ENCODE assay signal across 20 mouse cellular contexts in the genomic region with DNA sequence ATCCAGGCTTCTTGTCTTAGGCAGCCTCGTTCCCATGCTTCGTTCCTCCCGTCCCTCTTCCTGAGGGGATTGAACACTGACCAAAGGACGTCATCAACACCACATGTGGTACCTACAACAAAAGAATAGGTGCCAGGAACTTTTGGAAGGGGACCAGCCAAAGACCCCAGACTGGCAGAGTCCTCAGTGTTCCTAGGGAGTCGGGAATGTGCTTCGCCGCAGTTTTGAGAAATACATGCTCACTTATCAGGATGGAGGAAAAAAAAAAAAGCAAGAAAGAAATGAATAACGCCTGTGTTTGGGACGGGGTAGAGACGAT. TPM values are rescaled to one million over a fixed set of nuclear protein-coding genes. Genes with fewer than 3 reads are reported as not detected.
DNase-seq lines count a peak whose midpoint lies in the region; ATAC-seq and TF ChIP-seq lines count a peak whose summit lies in the region.
"Had no signal": no experiment of that assay in that cellular context is flagged by ENCODE, and none has a peak within 500 bp of the region (broad histone marks: within the 10 kb centered on the region; RNA-seq: fewer than 3 reads in every experiment).

No protein-coding gene starts in this region.

- no peaks in the 10 kb centered on the region for H3K36me3 ChIP-seq in forebrain, embryonic 16.5 days (ENCODE audit: control insufficient read depth, insufficient read depth)
- no peaks in the 10 kb centered on the region for H3K36me3 ChIP-seq in forebrain, embryonic 15.5 days
- no peaks in the 10 kb centered on the region for H3K36me3 ChIP-seq in midbrain, embryonic 14.5 days (ENCODE audit: control insufficient read depth, insufficient read depth, low read length)
- H3K36me3 ChIP-seq in midbrain, embryonic 15.5 days (replicated peaks) = no peaks in the 10 kb centered on the region
- no peaks in the 10 kb centered on the region for H3K36me3 ChIP-seq in limb, embryonic 10.5 days
- H3K36me3 ChIP-seq: embryonic facial prominence, embryonic 13.5 days; heart, embryonic 12.5 days; hindbrain, embryonic 12.5 days; intestine, embryonic 15.5 days; limb, embryonic 13.5 days; liver, embryonic 15.5 days had no signal

- no peak overlapping the region; the same call in 1 of the 2 replicates for H3K4me2 ChIP-seq in forebrain, embryonic 16.5 days (ENCODE audit: low read length)
- no peak overlapping the region for H3K4me2 ChIP-seq in forebrain, embryonic 15.5 days (replicated peaks)
- no peak overlapping the region for H3K4me2 ChIP-seq in midbrain, embryonic 14.5 days (ENCODE audit: low read length)
- H3K4me2 ChIP-seq in midbrain, embryonic 15.5 days = no peak overlapping the region
- H3K4me2 ChIP-seq: intestine, embryonic 15.5 days; liver, embryonic 15.5 days had no signal

- ATAC-seq in forebrain, embryonic 16.5 days = 0 out of 2 replicates have a peak, but pooled peaks have one; percentile 21
- ATAC-seq in forebrain, embryonic 15.5 days (replicated peaks) = no peak
- ATAC-seq in midbrain, embryonic 14.5 days (ENCODE audit: low FRiP score, low TSS enrichment) = 0 out of 2 replicates have a peak, but pooled peaks have one; percentile 12
- no peak for ATAC-seq in midbrain, embryonic 15.5 days (replicated peaks)
- ATAC-seq: intestine, embryonic 15.5 days had no signal

- H3K27ac ChIP-seq in forebrain, embryonic 16.5 days (ENCODE audit: low read length) = no peak overlapping the region
- H3K27ac ChIP-seq in forebrain, embryonic 15.5 days (replicated peaks) = no peak overlapping the region
- H3K27ac ChIP-seq in layer of hippocampus, adult 2 months = no peak overlapping the region
- no peak overlapping the region for H3K27ac ChIP-seq in midbrain, embryonic 14.5 days (replicated peaks; ENCODE audit: low read depth, low read length)
- no peak overlapping the region for H3K27ac ChIP-seq in midbrain, embryonic 15.5 days
- H3K27ac ChIP-seq in limb, embryonic 10.5 days = no peak overlapping the region
- H3K27ac ChIP-seq: embryonic facial prominence, embryonic 13.5 days; hindbrain, embryonic 12.5 days; intestine, embryonic 15.5 days; limb, embryonic 13.5 days; liver, embryonic 15.5 days had no signal

- 65% methylated on average over 10 of the region's 10 CpGs for WGBS in forebrain, embryonic 16.5 days
- WGBS in forebrain, embryonic 15.5 days = 73% methylated on average over 10 of the region's 10 CpGs
- 75% methylated on average over 10 of the region's 10 CpGs for WGBS in midbrain, embryonic 14.5 days
- 75% methylated on average over 10 of the region's 10 CpGs for WGBS in midbrain, embryonic 15.5 days
- WGBS in limb, embryonic 10.5 days = 74% methylated on average over 10 of the region's 10 CpGs

- H3K4me3 ChIP-seq in forebrain, embryonic 16.5 days (replicated peaks; ENCODE audit: low read length) = no peak overlapping the region
- no peak overlapping the region for H3K4me3 ChIP-seq in forebrain, embryonic 15.5 days
- peak overlapping the region; percentile 29; the same call in 1 of the 2 replicates for H3K4me3 ChIP-seq in layer of hippocampus, adult 2 months
- no peak overlapping the region for H3K4me3 ChIP-seq in midbrain, embryonic 14.5 days (replicated peaks; ENCODE audit: low read depth, low read length)
- no peak overlapping the region for H3K4me3 ChIP-seq in midbrain, embryonic 15.5 days
- H3K4me3 ChIP-seq in limb, embryonic 10.5 days = no peak overlapping the region
- H3K4me3 ChIP-seq: embryonic facial prominence, embryonic 13.5 days; erythroblast, embryonic 14.5 days; heart, embryonic 12.5 days; intestine, embryonic 15.5 days; limb, embryonic 13.5 days; liver, embryonic 15.5 days had no signal

- no peak overlapping the region; the same call in 1 of the 2 replicates for H3K9ac ChIP-seq in forebrain, embryonic 16.5 days (replicated peaks; ENCODE audit: low read depth, low read length)
- H3K9ac ChIP-seq in forebrain, embryonic 15.5 days (replicated peaks) = no peak overlapping the region
- H3K9ac ChIP-seq in midbrain, embryonic 14.5 days (replicated peaks; ENCODE audit: low read length) = no peak overlapping the region
- H3K9ac ChIP-seq in midbrain, embryonic 15.5 days = no peak overlapping the region
- H3K9ac ChIP-seq: embryonic facial prominence, embryonic 13.5 days; heart, embryonic 12.5 days; hindbrain, embryonic 12.5 days; intestine, embryonic 15.5 days; limb, embryonic 13.5 days; liver, embryonic 15.5 days had no signal

- DNase-seq in layer of hippocampus, adult 2 months (ENCODE audit: low spot score in 2 of 2) = no peak
- DNase-seq in layer of hippocampus, adult 11-12 months (ENCODE audit: low spot score) = no peak
- no peak for DNase-seq in midbrain, embryonic 14.5 days
- peak; percentile 3 for DNase-seq in testis, postnatal 14 days (ENCODE audit: low spot score)
- no peak for DNase-seq in limb, embryonic 10.5 days (ENCODE audit: low spot score)

- peaks cover 10% of the 10 kb centered on the region for H3K27me3 ChIP-seq in forebrain, embryonic 16.5 days (replicated peaks; ENCODE audit: control insufficient read depth, insufficient read depth, low read length)
- H3K27me3 ChIP-seq in forebrain, embryonic 15.5 days = peaks cover 11% of the 10 kb centered on the region
- H3K27me3 ChIP-seq in midbrain, embryonic 14.5 days (ENCODE audit: control insufficient read depth, insufficient read depth, low read length) = peaks cover 5% of the 10 kb centered on the region
- H3K27me3 ChIP-seq in midbrain, embryonic 15.5 days (replicated peaks) = peaks cover 11% of the 10 kb centered on the region
- H3K27me3 ChIP-seq in limb, embryonic 10.5 days (ENCODE audit: low read depth, poor library complexity, severe bottlenecking) = peaks cover 30% of the 10 kb centered on the region

- no peak for TF ChIP-seq CTCF in layer of hippocampus, adult 2 months (conservative IDR thresholded peaks at IDR 0.05)

- peaks cover 5% of the 10 kb centered on the region for H3K4me1 ChIP-seq in forebrain, embryonic 16.5 days (replicated peaks; ENCODE audit: control insufficient read depth, insufficient read depth, low read length)
- H3K4me1 ChIP-seq in forebrain, embryonic 15.5 days = peaks cover 3% of the 10 kb centered on the region
- H3K4me1 ChIP-seq in midbrain, embryonic 14.5 days (ENCODE audit: control insufficient read depth, insufficient read depth, low read length) = no peaks in the 10 kb centered on the region
- H3K4me1 ChIP-seq in midbrain, embryonic 15.5 days = no peaks in the 10 kb centered on the region; the same call in 1 of the 2 replicates
- H3K4me1 ChIP-seq in limb, embryonic 10.5 days = no peaks in the 10 kb centered on the region
- H3K4me1 ChIP-seq: embryonic facial prominence, embryonic 13.5 days; heart, embryonic 12.5 days; hindbrain, embryonic 12.5 days; intestine, embryonic 15.5 days; limb, embryonic 13.5 days; liver, embryonic 15.5 days had no signal

- H3K9me3 ChIP-seq in forebrain, embryonic 16.5 days (ENCODE audit: control insufficient read depth, low read length) = no peaks in the 10 kb centered on the region
- no peaks in the 10 kb centered on the region for H3K9me3 ChIP-seq in forebrain, embryonic 15.5 days
- H3K9me3 ChIP-seq in midbrain, embryonic 14.5 days (ENCODE audit: control insufficient read depth, low read length) = no peaks in the 10 kb centered on the region
- no peaks in the 10 kb centered on the region for H3K9me3 ChIP-seq in midbrain, embryonic 15.5 days
- no peaks in the 10 kb centered on the region for H3K9me3 ChIP-seq in limb, embryonic 10.5 days (replicated peaks)
- H3K9me3 ChIP-seq: embryonic facial prominence, embryonic 13.5 days; heart, embryonic 12.5 days; hindbrain, embryonic 12.5 days; intestine, embryonic 15.5 days; limb, embryonic 13.5 days; liver, embryonic 15.5 days had no signal

RNA-seq across cellular contexts. Expression of gene Grid1, which starts 8.5 kb away (rescaled TPM):
- polyA plus RNA-seq in forebrain, embryonic 16.5 days (2015; fragmentation: Nextera tagmentation; extraction: Ambion mirVana) = 2.3 and 4.5 TPM in 2 replicates
- polyA plus RNA-seq in forebrain, embryonic 15.5 days (2015; fragmentation: Nextera tagmentation; extraction: Ambion mirVana) = 3.1 and 4.1 TPM in 2 replicates
- 10 to 100 TPM; 55.1 to 57.2 TPM for total RNA-seq in layer of hippocampus, adult 2 months (2021)
- 4.9 and 5.1 TPM in 2 replicates for polyA plus RNA-seq in midbrain, embryonic 14.5 days (2014; fragmentation: Nextera tagmentation; extraction: Ambion mirVana)
- polyA plus RNA-seq in midbrain, embryonic 15.5 days (2015; fragmentation: Nextera tagmentation; extraction: Ambion mirVana) = 7.7 and 8.8 TPM in 2 replicates
- polyA plus RNA-seq in limb, embryonic 10.5 days (2016; fragmentation: Nextera tagmentation; extraction: Ambion mirVana) = 0.05 and 0.06 TPM in 2 replicates
- total RNA-seq: granulocyte monocyte progenitor cell, adult 5-6 weeks; heart, postnatal 10 days; megakaryocyte-erythroid progenitor cell, adult 5-6 weeks; MEL; neutrophil, adult 5-6 weeks had no signal
- polyA plus RNA-seq: erythroblast, embryonic 14.5 days had no signal

Comparison
In these comparisons a context has a peak if more than half of its experiments do, and no peak if none do; other contexts are left out.
1. ATAC-seq: peak in forebrain, embryonic 16.5 days (single experiment) and midbrain, embryonic 14.5 days (single experiment); none in forebrain, embryonic 15.5 days (single experiment) and midbrain, embryonic 15.5 days (single experiment).